Mouse (Mus musculus) right cerebral cortex, postnatal 4 days (tissue): ENCODE data around the gene Gm10320.

Source experiments
- DNase-seq: peaks from one replicate; pipeline ENCODE4 v3.0.0-alpha.2; 2022

The Gm10320 gene

GRCm38 (mm10) chr13:98502813-98503341 is 11.1 kb upstream of the Gm10320 start:
- no peak for DNase-seq

- DNase-seq: no peak
Observed at GRCm38 (mm10) chr13:98502236-98502812, 10.5 kb upstream of the Gm10320 start.

- no peak for DNase-seq
Observed at GRCm38 (mm10) chr13:98501321-98501720, 9.5 kb upstream of the Gm10320 start.

- DNase-seq: no peak
Observed at GRCm38 (mm10) chr13:98500471-98501125, 8.8 kb upstream of the Gm10320 start.

- DNase-seq: no peak
Observed at GRCm38 (mm10) chr13:98498561-98498960, 6.8 kb upstream of the Gm10320 start.

GRCm38 (mm10) chr13:98498080-98498479 is 6.3 kb upstream of the Gm10320 start:
- DNase-seq: no peak

- DNase-seq: no peak
Observed at GRCm38 (mm10) chr13:98496917-98497870, 5.4 kb upstream of the Gm10320 start.

- DNase-seq: no peak
Observed at GRCm38 (mm10) chr13:98494492-98495064, 2.8 kb upstream of the Gm10320 start.

- no peak for DNase-seq
Observed at GRCm38 (mm10) chr13:98492569-98493255, 911 bp upstream of the Gm10320 start.

GRCm38 (mm10) chr13:98486726-98487125 is 5.1 kb downstream of the Gm10320 start:
- DNase-seq: no peak

- no peak for DNase-seq
Observed at GRCm38 (mm10) chr13:98486161-98486560, 5.6 kb downstream of the Gm10320 start.

GRCm38 (mm10) chr13:98485440-98485839 is 6.4 kb downstream of the Gm10320 start:
- DNase-seq: no peak

- DNase-seq: no peak
Observed at GRCm38 (mm10) chr13:98477991-98478390, 13.8 kb downstream of the Gm10320 start.

GRCm38 (mm10) chr13:98476839-98477495 is 14.8 kb downstream of the Gm10320 start:
- no peak for DNase-seq

- DNase-seq: no peak
Observed at GRCm38 (mm10) chr13:98476175-98476838, 15.5 kb downstream of the Gm10320 start.

GRCm38 (mm10) chr13:98475681-98476080 is 16.1 kb downstream of the Gm10320 start:
- no peak for DNase-seq

GRCm38 (mm10) chr13:98473034-98473433 is 18.8 kb downstream of the Gm10320 start:
- no peak for DNase-seq

- no peak for DNase-seq
Observed at GRCm38 (mm10) chr13:98471756-98472155, 20.0 kb downstream of the Gm10320 start.

- DNase-seq: no peak
Observed at GRCm38 (mm10) chr13:98470321-98470720, 21.5 kb downstream of the Gm10320 start.

GRCm38 (mm10) chr13:98469916-98470315 is 21.9 kb downstream of the Gm10320 start:
- no peak for DNase-seq

GRCm38 (mm10) chr13:98461467-98461866 is 30.3 kb downstream of the Gm10320 start:
- no peak for DNase-seq
